Mouse (Mus musculus) erythroblast, embryonic 14.5 days (primary cell): Measurements from ENCODE around the gene Hmgcs2.

Source experiments
- GATA1 ChIP-seq: IDR thresholded peaks from 2 replicates; pipeline ENCODE4 v1.6.1; 2012; ENCODE audit warnings: low read length, inconsistent platforms, mixed read lengths
- TAL1 ChIP-seq: IDR thresholded peaks from 3 replicates; pipeline ENCODE4 v1.6.1; 2012; ENCODE audit warnings: low read length, inconsistent platforms, mixed read lengths

DNA sequence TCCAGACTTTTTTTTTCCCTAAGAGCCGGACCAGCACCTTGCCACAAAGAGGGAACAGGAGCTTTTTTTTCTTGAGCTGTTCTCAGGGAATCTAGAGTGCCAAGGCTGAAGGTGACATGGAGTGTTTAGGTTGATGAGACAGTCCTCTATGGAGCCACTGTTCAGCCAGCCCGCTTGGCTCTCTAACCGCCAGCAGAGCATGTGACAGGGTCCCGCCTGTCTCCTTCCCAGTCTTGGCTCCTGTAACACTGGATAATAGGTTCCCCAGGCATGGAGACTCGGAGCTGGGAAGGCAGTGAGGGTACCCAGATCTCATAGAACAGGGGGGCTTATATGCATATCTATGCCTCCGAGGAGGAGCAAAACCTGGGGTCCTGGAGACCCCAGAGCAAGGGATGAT, 28.4 kb downstream of the Hmgcs2 start:
- TF ChIP-seq GATA1 (no peak), TAL1 (no peak)
